Mouse (Mus musculus) spleen, postnatal 10 days (tissue): Measurements from ENCODE around the gene Fam71a.
"Not testable (repeated sequence)": the region's sequence is repeated elsewhere in the genome, so short reads cannot be mapped to it uniquely, and the experiment has no call there.

Experiments used
- DNase-seq, 2 experiments: peaks; one replicate each; pipeline ENCODE4 v3.0.0; 2021 to 2022; ENCODE audit warnings: low spot score in 2 of 2

The Fam71a gene

DNA sequence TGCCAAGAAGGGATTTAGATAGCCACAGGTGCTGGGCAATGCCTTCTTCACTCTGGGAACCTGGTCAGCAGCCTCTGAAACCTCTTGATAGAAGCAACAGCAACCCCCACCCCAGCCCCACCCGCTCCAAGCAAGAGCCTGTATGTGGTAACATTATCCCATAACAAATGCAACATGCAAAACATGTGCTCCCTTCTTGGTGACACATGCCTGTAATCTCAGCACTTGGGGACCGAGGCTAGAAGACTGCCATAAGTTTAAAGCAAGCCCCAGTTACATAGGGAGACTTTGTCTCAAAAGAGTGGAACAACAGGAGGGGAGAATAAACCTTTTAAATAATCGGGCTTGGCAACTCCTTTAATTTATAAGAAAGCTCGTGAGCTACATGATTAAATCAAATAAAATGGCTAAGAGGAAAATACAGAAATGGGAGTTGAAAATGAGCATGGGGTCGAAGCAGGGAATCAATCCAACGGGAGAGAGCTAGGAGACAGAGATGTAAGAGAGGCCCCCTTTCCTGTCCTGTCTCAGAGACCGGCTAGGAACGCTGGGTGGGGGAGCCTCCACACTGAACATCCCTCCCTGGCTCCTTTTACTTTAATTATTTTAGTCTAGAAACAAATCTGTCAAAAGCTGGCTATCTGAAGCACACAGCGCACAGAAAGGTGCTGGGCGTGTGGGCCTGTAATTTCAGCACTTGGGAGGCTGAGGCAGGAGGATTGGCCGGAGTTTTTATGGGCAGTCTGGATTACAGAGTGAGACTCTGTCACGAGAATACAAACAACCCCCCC lies 17.0 kb upstream of the Fam71a start:
- no peak for DNase-seq

DNA sequence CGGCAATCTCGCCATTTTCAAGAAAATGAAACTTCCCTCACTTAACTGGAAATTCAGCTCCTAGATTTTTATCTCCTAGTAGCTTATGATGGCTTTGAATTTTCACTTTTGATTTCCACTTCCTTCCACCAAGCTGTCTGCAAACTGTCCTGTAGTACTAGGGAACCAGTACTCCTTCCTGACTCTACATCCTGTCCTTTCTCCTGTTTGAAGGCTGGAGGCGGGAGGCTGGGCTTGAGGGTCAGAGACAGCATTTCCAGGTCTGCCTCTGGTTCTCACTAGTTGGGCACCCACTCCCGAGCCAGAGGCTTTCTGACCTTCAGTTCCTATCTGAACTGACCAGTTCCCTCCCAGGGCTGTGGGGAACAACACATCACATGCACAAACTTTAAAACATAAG lies 15.8 kb upstream of the Fam71a start:
- no peak for DNase-seq

DNA sequence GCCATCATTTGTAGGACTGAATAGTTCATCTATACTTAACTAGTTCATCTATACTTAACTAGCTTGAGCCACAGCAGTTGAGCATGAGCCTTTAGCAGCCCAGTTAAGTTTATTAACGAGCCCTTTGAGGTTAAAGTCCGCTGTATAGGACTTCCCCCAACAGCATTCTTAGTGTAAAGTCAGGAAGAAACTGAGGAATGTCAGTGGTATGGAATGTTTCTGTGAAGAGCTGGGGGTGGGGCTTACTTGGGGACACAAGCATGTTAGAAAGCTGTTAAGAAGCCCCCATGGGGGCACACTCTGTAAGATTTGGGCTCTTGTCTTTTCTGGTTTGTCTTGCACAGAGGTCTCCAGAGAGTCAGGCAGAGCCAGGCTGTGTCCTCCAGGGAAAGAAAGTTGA lies 15.2 kb upstream of the Fam71a start:
- DNase-seq: no peak

DNA sequence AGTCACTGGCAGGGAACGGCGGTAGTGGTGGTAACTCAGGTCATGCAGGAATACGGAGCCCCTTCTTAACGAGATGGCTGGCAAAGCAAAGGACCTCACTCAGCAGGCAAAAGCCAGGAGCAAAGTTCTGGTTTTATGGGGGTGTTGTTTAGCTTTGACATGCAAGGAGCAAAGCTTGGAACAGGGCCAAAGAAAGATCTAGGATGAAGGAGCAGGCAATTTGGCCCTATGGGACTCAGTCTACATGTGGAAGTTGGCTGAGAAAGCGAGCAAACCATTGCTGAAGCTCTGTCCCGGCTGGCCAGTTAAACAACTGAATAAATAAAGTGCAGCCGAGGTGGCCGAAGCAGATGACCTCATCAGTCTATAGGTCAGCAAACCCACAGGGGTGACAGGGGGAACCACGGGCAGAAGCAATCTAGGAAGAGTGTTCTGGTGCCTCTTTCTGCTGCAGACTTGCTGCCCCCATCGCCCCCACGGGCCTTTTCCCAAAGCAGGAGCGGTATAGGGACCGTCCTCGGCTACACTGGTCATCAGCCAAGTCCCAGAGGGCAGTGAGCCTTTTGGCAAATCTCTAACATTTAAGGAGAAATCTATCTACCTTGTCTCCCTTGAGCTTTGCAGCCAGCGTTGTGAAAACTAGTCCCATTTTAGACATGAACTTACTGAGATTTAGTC lies 14.0 kb upstream of the Fam71a start:
- DNase-seq: no peak

DNA sequence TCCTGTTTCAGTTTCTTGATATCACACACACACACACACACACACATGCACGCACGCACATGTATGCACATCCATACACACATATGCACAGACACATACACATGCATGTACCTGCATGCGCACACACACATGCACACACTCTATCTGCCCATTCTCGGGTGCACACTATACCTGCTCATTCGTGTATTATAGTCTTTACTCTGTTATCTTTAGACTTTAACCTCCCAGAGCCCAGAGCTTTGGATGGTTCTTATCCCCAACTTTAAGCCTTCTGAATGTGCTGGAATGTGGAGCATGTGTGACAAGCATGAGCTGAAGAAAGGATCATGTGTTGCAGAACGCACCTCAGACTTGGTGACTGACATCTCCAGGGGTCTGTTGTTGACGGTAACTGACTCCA lies 12.3 kb upstream of the Fam71a start:
- DNase-seq: no peak

DNA sequence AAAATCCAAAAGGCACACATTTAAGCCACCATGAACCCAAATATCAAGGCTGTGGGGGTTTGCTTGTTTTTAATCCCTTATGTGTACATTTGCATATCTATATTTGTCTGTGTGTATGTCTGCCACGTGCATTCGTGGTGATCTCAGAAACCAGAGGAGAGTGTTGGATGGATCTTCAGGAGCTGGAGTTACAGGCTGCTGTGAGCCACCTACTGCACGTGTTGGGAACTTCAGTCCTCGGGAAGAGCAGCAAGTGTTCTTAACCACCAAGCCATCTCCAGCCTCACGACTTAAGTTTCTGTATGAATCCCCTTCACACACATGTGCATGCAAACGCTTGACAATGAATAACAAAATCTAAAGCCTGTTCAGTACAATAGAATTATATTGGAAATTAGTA lies 7.9 kb upstream of the Fam71a start:
- no peak for DNase-seq

DNA sequence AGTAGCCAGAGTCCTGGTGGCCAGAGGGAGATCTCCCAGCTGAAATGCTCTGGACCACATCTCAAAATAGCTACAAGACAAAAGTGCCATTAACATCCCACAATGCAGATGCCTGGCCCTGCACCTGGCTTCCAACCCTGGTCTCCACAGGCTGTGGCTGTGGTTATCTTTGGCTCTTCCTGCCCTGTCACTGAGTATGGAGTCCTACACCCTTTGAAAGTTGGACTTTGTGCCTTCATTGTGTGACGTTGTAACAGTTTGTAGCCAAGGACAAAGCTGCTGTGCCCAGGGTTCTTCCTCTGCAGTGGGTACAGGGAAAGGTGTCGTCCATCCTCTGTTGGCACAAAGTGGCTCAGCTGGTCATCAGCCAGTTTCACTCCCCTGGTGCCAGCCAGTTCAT lies 5.8 kb upstream of the Fam71a start:
- no peak for DNase-seq

DNA sequence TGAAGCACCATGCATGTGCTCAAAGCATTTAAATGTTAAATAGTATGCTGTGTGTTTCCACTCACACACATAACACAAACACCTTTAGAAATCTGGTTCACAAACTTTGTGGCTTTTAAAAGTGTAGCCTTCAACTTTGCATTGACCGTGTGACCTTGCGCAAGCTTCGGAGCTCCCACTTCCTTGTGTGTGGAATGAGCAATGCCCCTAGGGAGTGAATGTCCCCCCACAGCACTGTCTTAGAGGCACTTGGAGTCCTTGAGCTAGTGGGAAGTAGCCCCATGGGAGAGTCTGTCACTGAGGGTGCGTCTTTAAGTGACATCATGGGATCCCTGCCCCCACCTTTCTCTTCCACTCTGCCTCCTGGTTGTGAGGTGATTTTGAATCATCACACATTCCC lies 1.6 kb upstream of the Fam71a start:
- no peak for DNase-seq

DNA sequence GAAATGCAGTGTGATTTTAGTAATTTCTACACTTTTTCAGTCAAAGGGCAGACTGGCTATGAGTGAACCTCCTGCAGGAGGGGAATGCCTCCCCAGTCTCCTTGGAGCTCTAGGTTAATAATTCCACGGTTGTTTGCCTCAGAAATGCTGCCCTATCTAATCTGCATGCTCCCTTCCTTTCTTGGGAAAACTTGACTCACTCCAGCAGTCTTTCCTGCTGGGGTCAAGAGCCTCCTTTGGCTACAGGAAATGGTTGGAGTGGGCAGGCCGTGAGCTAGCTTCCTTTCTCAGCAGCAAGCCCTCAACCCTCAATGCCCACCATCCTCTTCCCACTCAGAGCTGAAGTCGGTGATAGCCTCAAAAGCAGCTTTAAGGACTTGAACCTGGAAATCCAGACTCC lies 10.3 kb downstream of the Fam71a start:
- DNase-seq: no peak

DNA sequence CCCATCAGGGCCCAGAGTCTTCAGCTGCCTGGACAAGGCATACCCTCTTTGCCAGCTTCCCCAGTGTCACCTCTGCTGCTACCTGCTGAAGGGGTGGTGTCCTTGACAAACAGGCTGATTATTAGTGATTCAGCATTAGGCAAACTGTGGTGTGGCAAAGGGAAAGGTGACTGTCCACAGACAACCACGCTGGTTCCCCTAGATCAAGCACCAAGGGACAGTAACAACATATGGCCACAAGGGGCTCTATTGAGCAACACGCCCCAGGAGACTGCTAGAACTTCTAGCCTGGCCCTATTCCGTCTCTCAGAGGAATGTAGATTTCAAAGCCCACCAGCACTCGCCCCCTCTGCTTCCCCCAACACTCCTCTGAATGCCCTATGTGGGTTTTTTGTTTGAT lies 11.6 kb downstream of the Fam71a start:
- DNase-seq: peak; percentile 20 to 57

DNA sequence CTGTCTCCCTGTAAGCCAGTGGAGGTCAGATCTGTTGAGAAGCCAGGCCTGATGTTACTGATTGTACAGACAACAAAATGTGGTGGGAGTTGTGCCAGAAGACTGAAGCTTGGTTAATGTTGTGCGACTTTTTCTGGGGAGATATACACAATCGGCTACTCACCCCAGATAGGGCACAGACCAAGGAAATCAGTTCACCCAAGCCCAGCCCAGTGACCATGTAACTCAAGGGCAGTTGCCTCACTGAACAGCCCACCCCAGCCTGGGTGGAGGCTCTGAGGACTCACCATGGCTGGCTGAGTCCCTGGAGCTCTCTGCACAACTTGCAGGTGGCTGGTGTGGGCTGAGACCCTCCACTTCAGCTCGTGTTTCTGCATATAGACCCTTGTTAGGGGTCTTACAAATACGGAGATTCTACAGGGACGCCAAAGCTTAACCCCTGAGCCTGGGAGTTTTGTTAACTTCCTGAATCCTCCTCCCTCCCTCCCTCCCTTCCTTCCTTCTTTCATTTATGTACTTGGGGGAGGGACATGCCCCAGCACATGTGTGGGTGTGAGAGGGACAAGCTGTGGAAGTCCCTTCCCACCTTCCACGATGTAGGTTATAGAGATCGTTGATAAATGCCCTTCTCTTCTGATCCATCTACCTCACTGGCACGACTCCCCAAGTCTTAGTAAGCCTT lies 13.6 kb downstream of the Fam71a start:
- no peak for DNase-seq

DNA sequence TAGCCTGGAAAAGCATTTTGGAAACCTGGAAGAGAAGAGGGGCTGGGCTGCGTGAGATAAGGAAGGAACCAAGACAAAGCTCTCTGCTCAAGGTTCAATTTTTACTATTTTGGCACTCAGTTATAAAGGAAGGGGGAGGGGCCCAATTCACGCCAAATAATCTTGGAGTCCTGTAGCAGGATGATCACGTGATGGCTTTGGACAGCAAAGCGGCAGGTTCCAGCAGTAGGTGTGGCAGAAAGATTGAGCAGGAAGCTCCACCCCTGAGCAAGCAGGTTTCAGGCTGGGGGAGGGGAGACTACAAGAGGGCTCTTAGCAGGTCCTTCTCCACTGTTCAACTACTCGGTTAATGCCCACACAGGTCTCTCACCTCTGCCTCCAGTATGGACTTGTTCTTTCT lies 15.1 kb downstream of the Fam71a start:
- DNase-seq: not testable (repeated sequence)

DNA sequence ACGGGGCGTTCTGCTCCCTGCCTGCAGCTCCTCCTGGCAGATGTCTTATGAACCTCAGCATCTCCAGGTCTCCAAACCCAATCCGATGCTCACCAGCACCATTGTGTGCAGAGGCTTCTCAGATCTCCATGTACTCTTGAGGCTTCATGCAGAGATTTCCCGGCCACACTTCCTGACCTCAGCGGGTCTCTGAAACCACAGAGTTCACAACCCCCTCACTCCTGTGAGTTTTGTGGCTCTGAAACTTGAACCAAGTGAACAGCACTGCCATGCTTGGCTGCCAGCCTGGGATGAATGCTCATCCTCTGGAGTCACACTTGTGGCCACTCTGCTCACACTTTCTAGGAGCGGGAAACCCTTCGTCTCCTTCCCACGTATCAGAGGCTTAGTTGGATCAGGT lies 23.6 kb downstream of the Fam71a start:
- no peak for DNase-seq

DNA sequence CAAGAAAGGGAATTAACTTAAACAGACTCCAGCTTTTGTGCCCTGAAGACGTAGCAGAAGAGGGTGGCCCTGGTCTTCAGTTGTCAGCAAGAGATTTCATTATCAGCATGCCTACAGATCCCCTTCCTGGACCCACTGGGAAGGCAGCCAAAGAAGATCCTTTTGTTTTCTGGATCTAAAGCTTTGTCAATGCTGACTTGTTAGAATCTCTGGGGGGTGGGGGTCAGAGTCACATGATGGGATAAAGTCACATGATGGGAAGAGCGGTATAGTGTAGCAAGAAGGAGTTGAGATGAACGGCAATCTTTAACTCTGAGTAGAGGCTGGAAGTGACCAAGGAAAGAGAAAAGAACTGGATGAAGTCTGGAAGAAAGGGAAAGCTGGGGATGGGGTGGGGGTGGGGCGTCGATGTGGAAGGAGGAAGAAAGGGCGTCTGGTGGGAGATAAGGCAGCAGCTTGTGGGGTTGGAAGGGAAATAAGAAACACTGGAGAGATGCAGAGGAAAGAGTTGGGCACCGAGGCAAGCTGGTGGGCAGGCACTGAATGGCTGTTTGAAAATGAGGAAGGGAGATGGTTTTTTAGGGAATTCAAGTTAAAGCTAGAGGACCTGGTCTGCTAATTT lies 25.6 kb downstream of the Fam71a start:
- DNase-seq: no peak

DNA sequence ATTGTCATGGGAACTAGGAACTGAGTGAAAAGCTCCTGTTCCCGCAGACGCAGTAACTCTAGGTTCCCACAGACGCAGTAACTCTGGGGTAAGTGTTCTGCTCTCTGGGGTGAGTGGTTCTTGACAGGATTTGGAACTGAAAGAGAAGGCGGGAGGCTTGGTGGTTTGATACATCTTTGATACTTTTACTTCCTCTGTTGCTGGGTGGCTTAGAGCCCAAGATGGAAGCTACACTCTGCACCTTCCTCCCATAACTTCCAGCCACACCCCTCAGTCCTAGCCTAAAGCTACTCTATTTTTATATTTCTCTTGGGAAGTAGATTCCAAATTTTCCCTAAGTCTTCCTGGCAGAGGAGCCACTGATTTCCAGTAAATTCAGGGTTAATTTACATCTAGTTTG lies 26.2 kb downstream of the Fam71a start:
- DNase-seq: no peak

DNA sequence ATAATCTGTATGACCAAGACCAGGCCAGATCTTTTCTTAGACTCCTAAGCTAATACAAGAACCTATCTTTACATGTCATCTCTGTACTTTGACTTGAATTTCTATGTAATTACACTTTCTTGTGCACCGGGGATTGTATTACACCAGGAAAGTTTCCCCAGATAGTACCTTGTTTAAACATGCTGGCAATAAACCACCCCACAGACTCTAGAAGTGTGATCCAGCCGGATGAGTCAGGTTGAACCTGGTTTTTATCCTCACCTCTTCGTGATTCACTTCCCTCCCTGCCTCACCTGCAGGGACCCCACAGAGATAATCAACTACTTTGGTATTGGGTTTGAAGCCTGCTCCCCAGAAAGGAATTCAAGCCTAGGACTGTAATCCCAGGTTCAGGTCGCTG lies 29.2 kb downstream of the Fam71a start:
- DNase-seq: no peak

DNA sequence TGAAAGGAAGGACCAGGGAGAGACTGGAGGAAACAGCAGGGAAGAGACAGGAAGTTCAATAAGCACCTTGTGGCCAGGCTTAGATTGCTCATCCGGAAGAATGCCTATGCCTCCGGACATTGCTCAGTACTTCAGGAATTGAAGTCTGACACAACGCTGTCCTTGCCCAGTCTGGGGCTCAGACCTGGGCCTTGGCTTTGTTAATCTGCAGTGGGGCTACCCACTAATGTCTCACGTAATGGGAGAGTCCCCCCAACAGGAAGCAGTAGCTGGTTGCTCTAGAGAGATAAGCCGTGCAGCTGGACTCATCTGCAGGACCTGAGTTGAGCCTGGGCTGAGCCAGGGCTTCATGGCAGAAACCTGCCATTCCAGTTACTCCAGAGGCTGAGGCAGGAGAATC lies 31.7 kb downstream of the Fam71a start:
- DNase-seq: no peak

DNA sequence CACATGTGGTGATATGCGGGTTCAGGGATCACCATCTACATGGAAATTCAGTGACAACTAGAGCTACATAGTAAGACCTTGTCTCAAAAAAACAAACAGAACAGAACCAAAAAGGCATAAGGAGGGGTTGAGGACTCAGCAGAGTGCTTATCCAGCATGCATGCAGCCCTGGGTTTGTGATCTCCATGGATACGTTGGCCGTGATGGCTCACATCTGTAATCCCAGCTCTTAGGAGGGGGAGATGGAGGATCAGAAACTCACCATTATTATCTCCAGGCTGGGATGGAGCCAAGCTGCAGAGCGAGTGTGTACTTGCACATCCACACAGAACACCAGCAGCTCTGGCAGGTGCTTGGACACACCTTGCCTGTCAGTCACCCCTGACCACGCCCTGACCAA lies 32.4 kb downstream of the Fam71a start:
- no peak for DNase-seq

DNA sequence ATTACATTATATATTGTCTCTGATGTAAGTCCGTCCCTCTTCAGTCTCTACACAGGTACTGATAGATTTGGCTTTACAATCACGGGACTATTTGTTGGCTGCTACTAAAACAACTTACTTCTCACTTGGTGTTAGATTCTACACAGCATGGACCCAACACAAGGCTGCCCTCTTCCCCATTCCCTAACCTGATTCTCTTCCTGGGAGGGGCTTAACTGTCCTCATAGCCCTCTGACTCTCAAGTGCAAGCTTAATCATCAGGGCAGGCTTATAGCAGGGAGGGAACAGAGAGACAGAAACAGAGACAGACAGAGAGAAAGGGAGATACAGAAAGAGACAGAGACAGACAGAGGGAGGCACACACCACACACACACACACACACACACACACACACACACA lies 32.9 kb downstream of the Fam71a start:
- DNase-seq: no peak

DNA sequence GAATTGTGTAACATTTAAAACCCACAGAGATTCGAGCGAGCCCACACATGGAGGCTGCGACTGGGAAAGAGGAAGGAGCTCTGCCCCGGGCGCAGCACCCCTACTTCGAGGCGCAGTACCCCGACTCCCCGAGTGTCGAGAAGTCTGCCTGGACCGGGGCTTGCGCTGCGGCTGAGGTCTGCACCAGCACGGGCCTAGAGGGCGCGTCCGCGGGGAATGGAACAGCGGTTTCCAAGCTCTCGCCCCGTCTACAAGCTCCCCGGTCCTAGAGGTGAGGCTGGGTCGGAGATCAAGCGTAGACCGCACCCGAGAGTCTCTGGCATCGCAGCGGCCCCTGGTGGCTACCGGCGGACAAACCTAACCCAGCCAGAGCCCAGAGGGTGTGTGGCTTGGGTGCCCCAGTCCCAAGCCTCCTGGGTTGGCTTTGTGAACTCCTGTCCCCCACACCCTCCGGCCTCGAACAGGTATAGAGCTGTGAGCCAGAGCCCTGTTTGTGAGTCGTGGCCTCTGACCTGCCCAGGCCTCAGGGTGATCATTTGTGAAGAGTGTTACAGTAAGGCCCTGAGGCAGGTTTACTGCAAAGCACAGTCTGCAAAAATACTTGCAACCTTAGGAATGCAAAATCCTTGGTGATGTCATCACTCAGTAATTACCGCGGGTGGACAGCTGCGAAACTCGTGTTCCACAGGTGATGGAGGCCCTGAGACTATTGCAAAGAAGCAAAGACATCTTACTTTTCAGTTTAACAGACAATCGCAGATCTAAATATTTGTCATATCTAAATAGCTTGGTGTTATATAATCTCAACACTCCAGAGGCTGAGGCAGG lies 38.6 kb downstream of the Fam71a start:
- peak; percentile 47 to 82 for DNase-seq

DNA sequence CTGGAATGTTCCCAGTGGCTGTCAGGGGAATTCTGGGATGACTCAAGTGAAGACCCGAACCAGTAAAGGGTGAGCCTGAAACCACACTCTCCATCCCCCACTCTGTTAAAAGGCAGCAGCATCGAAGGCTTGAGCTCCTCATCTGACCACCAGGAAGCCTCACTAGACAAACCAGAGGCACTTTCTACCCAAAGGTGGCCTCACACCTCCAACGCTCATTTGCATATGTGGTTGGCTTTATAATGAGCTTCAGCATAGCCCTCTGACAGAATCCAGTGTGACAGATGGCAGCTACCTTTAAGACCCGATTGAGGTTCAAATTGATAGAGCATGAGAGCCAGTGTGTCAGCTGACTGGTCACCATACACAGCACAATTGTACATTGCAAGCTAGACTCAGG lies 40.3 kb downstream of the Fam71a start:
- DNase-seq: no peak

DNA sequence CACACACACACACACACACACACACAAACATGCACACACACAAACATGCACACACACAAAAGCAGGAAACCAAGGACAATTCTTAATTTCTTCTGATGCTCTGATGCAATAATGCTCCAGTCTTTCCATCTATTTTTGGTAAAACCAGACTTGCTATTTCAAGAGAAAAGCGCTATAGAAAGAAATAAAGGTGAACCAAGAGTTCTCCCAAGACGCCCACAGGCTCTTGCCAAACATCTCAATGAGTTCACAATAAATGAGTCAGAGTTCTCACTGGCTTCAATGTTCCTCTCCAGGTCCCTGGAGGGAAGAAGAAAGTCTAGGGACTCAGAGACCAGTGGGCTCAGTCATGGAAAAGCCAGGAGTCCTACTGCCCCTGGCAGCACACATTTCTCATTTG lies 40.9 kb downstream of the Fam71a start:
- DNase-seq: no peak
